Mouse (Mus musculus) granulocyte monocyte progenitor cell, adult 5-6 weeks (primary cell): ENCODE measurements around the gene E4f1. TPM values are rescaled to one million over a fixed set of nuclear protein-coding genes. Genes with fewer than 3 reads are reported as not detected.
A peak's percentile ranks its signal among the peaks of the same experiment; 100 is the strongest.

ENCODE experiments used
- ATAC-seq: replicated peaks from 2 replicates; pipeline ENCODE4 v1.8.0; 2016; ENCODE audit warnings: mild to moderate bottlenecking, moderate TSS enrichment, inconsistent platforms; ENCODE audit not compliant: poor library complexity, severe bottlenecking
- total RNA-seq, 2 experiments: library from RNA; stranded (forward) in 1 of 2; stranded (reverse) in 1 of 2; fragments of 200-712, 200-1000 nt in 1 of 2; fragments of >200 nt in 1 of 2; fragmentation: Nextera tagmentation in 1 of 2; gene quantifications; 2 replicates each; pipeline ENCODE4 v1.2.3; 2014 to 2017

E4f1 gene
- total RNA-seq, 2 experiments from 2014 or later: 21.7 to 45.1 TPM

GRCm38 (mm10) chr17:24485090-24485860, 15.2 kb upstream of the E4f1 start:
- no peak for ATAC-seq

GRCm38 (mm10) chr17:24483495-24483894, 13.4 kb upstream of the E4f1 start:
- ATAC-seq: no peak

- ATAC-seq: no peak
Measured at GRCm38 (mm10) chr17:24481027-24481815, 11.1 kb upstream of the E4f1 start.

DNA sequence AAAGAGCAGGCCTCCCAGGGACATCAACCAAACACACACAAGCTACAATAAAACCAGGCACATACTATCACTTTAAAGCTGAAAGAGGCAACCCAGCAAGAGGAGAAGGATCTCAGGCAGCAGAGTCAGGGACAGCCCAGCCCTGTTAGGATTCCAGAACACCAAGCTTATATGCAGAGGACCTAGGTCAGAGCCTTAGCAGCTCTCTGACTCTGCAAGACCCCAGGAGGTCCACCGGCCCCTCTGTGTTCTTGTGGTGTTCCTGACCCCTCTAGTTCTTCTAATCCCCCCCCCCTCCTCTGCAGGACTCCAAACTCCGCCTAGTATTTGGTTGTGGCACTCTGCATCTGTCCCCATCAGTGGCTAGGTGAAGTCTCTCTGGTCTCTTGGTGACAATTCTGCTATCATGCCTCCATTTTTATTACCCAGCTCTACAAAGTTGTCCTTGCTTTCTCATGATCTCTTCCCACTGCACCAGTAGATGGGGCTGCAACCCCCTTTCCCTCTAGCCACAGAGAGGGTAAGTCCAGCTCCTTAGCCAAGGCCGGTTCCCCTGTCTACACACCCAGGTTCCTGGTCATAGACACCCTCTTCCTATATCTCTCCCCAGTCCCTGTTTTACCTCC, 10.2 kb upstream of the E4f1 start:
- peak; percentile 39 for ATAC-seq

DNA sequence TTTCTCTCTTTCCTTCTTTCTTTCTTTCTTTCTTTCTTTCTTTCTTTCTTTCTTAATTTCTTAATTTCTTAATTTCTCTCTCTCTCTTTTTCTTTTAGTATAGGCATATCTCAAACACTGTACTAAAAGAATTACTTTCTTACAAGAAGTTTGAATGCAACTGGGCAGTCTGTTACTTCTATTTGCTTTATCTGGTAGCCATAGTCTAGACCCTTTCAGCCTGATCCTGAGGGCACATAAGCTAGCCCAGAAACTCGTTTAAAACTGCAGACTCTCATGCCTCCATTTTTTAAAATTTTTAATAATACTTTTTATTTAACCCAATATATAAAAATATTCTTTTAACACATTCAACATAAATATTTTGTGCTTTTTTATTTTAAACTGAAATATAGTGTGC, 9.3 kb upstream of the E4f1 start:
- no peak for ATAC-seq

- ATAC-seq: peak; percentile 83
Measured at GRCm38 (mm10) chr17:24478663-24479380, 8.7 kb upstream of the E4f1 start, which contains the start of gene Mlst8. Gene Mlst8 (minus strand): TSS chr17:24479078.

GRCm38 (mm10) chr17:24477985-24478600, 8.0 kb upstream of the E4f1 start:
- no peak for ATAC-seq

DNA sequence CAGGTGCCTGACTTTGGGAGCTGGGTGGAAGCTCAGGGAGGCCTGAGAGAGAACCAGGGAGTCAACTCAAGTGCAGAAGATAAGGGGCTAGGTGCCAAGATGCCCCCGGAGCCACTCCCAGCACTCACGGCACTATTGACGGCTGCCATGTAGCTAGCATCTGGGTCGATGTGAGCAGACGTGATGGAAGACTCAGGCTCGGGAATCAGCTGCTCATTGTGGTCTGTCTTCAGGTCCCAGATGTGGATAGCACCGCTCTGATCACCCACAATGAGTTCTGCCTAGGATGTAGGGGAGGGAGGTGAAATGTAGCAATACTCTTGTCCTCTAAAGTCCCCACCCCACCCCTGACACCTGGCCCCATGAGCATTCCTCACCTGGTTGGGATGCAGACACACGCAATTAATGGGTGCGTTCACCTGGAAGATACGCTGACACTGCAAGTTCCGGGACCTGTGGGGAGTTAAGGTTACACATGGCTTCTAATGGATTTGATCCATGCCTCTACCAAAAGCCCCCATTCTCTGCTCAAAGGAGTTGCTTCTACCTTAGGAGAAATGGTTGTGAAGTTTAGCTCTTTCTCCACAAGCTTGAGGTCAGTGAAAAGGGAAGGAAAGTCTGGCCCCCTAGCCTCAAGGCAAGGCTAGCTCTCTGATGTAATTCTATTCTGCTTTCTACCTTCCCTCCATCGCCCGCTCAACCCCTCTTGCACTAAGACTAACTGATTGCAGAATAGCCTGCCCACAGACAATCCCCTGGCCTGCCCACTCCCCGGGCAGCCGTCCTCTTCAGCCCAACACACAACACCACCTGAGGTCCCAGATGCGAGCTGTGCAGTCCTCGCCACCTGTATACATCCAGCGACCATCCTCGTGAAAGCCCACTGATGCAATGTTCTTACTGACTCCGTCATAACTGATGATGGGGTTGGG, 7.2 kb upstream of the E4f1 start:
- peak; percentile 55 for ATAC-seq

GRCm38 (mm10) chr17:24476022-24476776, 6.1 kb upstream of the E4f1 start:
- ATAC-seq: no peak

GRCm38 (mm10) chr17:24475586-24475985, 5.5 kb upstream of the E4f1 start:
- no peak for ATAC-seq

- ATAC-seq: no peak
Measured at GRCm38 (mm10) chr17:24474557-24474956, 4.4 kb upstream of the E4f1 start.

GRCm38 (mm10) chr17:24473612-24474275, 3.6 kb upstream of the E4f1 start, which contains the start of gene Bricd5:
Gene Bricd5 (plus strand): TSS chr17:24473884.
- no peak for ATAC-seq

DNA sequence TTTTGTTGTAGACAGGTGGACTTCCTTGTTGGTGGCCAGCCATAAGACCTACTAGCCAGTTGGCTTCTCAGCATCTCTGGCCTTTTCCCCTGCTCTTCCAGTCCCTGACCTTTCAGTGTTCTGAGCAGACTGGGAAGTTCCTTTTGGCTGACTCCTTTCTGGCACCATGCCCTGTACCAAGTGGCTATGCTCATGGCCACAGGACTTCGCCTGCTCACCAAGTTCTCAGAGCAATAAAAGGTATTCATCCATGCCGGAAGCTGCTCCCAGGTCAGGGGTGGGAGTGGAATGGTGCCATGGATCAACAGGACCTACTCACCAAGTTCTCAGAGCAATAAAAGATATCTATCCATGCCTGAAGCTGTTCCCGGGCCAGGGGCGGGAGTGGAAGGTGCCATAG, 2.4 kb upstream of the E4f1 start:
- ATAC-seq: no peak

- ATAC-seq: 0 out of 2 replicates have a peak, but pooled peaks have one; percentile 10
Measured at GRCm38 (mm10) chr17:24470701-24471527, 801 bp upstream of the E4f1 start.

DNA sequence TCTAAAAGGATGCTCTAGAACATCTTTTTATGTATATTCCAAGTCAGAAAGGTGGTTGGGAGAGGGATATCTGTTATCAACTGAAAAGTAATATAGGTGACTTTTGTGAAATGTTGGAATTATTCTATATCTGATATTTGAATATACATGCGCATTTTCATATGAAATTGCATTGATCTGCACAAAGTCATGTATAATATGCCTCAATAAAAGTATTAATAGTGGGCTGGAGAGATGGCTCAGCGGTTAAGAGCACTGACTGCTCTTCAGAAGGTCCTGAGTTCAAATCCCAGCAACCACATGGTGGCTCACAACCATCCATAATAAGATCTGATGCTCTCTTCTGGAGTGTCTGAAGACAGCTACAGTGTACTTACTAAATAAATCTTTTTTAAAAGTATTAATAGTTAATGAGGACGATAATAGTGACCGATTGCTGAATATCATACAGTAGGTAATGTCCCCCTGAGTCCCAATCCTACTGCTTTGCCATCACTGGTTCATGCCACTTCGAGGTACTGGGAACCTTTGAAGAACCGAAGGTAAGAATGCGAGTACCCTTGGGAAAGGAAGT, 690 bp downstream of the E4f1 start:
- ATAC-seq: no peak

- no peak for ATAC-seq
Measured at GRCm38 (mm10) chr17:24468636-24469246, 1.4 kb downstream of the E4f1 start.
